Comparison of ENCODE assay signal across 30 mouse cellular contexts in genomic region chr6:114440302-114440701, GRCm38 (mm10). TPM values are rescaled to one million over a fixed set of nuclear protein-coding genes. Genes with fewer than 3 reads are reported as not detected.
A peak's percentile ranks its signal among the peaks of the same experiment; 100 is the strongest.
DNase-seq lines count a peak whose midpoint lies in the region; ATAC-seq and TF ChIP-seq lines count a peak whose summit lies in the region.
"Had no signal": no experiment of that assay in that cellular context is flagged by ENCODE, and none has a peak within 500 bp of the region (broad histone marks: within the 10 kb centered on the region; RNA-seq: fewer than 3 reads in every experiment).

No protein-coding gene starts in this region.

- H3K4me3 ChIP-seq in heart, adult 2 months, result no peak overlapping the region
- H3K4me3 ChIP-seq in lung, postnatal 0 days (ENCODE audit: low read depth, low read length), result no peak overlapping the region
- no peak overlapping the region for H3K4me3 ChIP-seq in lung, adult 2 months (replicated peaks; ENCODE audit: extremely low read depth, low read depth, low read length)
- H3K4me3 ChIP-seq in ES-Bruce4 (ENCODE audit: low read depth, low read length), result no peak overlapping the region
- H3K4me3 ChIP-seq: embryonic facial prominence, embryonic 12.5 days; erythroblast, embryonic 14.5 days; hindbrain, embryonic 12.5 days; left cerebral cortex, adult 2 months; limb, embryonic 10.5 days; neural tube, embryonic 12.5 days had no signal

- no peak overlapping the region for H3K4me2 ChIP-seq in lung, postnatal 0 days (replicated peaks; ENCODE audit: low read depth, low read length)
- H3K4me2 ChIP-seq: embryonic facial prominence, embryonic 12.5 days; hindbrain, embryonic 12.5 days; midbrain, embryonic 11.5 days; neural tube, embryonic 12.5 days had no signal

- H3K4me1 ChIP-seq in heart, adult 2 months (ENCODE audit: control insufficient read depth, insufficient read depth, low read length), result no peaks in the 10 kb centered on the region
- H3K4me1 ChIP-seq in lung, postnatal 0 days (ENCODE audit: insufficient read depth, low read depth, low read length), result no peaks in the 10 kb centered on the region
- no peaks in the 10 kb centered on the region for H3K4me1 ChIP-seq in lung, adult 2 months (ENCODE audit: control insufficient read depth, insufficient read depth, low read length)
- no peaks in the 10 kb centered on the region for H3K4me1 ChIP-seq in ES-Bruce4 (ENCODE audit: control insufficient read depth, insufficient read depth, low read length)
- H3K4me1 ChIP-seq: embryonic facial prominence, embryonic 12.5 days; limb, embryonic 10.5 days; neural tube, embryonic 12.5 days had no signal

- peak; percentile 11; the same call in 1 of the 2 replicates for TF ChIP-seq CTCF in heart, adult 2 months (IDR thresholded peaks at IDR 0.05)
- TF ChIP-seq CTCF in lung, postnatal 0 days (IDR thresholded peaks at IDR 0.05), result peak; percentile 16; the same call in 1 of the 2 replicates
- no peak for TF ChIP-seq CTCF in lung, adult 2 months (IDR thresholded peaks at IDR 0.05; ENCODE audit: insufficient read depth, low read length)
- TF ChIP-seq CTCF in ES-Bruce4 (IDR thresholded peaks at IDR 0.05; ENCODE audit: low read depth, low read length), result peak; percentile 21
- peak; percentile 30; the same call in 1 of the 2 replicates for TF ChIP-seq CTCF in brain, embryonic 14.5 days (IDR thresholded peaks at IDR 0.05; ENCODE audit: borderline replicate concordance, extremely low read depth, insufficient read depth, insufficient read length)

- WGBS in heart, adult 2 months, result 34% methylated on average over 2 of the region's 2 CpGs
- WGBS in lung, postnatal 0 days, result 51% methylated on average over 2 of the region's 2 CpGs
- 58% methylated on average over 2 of the region's 2 CpGs for WGBS in lung, adult 2 months

- no peak for TF ChIP-seq POLR2A in heart, adult 2 months (IDR thresholded peaks at IDR 0.05; ENCODE audit: insufficient read depth, low read depth, low read length)
- no peak for TF ChIP-seq POLR2A in lung, adult 2 months (IDR thresholded peaks at IDR 0.05; ENCODE audit: borderline replicate concordance, extremely low read depth, low read depth, low read length)
- TF ChIP-seq POLR2A in ES-Bruce4 (IDR thresholded peaks at IDR 0.05; ENCODE audit: insufficient read depth, low read length), result no peak
- no peak for TF ChIP-seq POLR2A in brain, embryonic 14.5 days (IDR thresholded peaks at IDR 0.05; ENCODE audit: borderline replicate concordance, extremely low read depth, insufficient read depth, insufficient read length, poor library complexity, severe bottlenecking)

- H3K79me2 ChIP-seq in heart, adult 2 months (replicated peaks; ENCODE audit: control insufficient read depth, insufficient read depth, low read length), result no peaks in the 10 kb centered on the region

- no peak overlapping the region for H3K9ac ChIP-seq in heart, adult 2 months (ENCODE audit: low read depth, low read length)
- no peak overlapping the region for H3K9ac ChIP-seq in lung, postnatal 0 days (replicated peaks; ENCODE audit: low read depth)
- H3K9ac ChIP-seq in ES-Bruce4 (ENCODE audit: low read depth, poor library complexity, severe bottlenecking), result no peak overlapping the region
- H3K9ac ChIP-seq: embryonic facial prominence, embryonic 12.5 days; hindbrain, embryonic 12.5 days; liver, postnatal 0 days; neural tube, embryonic 12.5 days had no signal

- no peak for ATAC-seq in lung, postnatal 0 days
- ATAC-seq: activated CD4-positive, CD25-positive, alpha-beta regulatory T cell, adult 4 months; forebrain, embryonic 14.5 days; liver, postnatal 0 days had no signal

- no peaks in the 10 kb centered on the region for H3K27me3 ChIP-seq in heart, adult 2 months (ENCODE audit: control insufficient read depth, insufficient read depth, low read length)
- H3K27me3 ChIP-seq in lung, postnatal 0 days (replicated peaks; ENCODE audit: insufficient read depth, low read length), result peaks cover 3% of the 10 kb centered on the region; the same call in 1 of the 2 replicates
- no peaks in the 10 kb centered on the region for H3K27me3 ChIP-seq in ES-Bruce4 (ENCODE audit: control insufficient read depth, insufficient read depth, low read length, poor library complexity, severe bottlenecking)
- H3K27me3 ChIP-seq: embryonic facial prominence, embryonic 12.5 days; hindbrain, embryonic 12.5 days; neural tube, embryonic 12.5 days had no signal

- intact Hi-C loops in heart, adult 2 months (cut with DNase I), result no loop called here

- H3K36me3 ChIP-seq in heart, adult 2 months (ENCODE audit: control insufficient read depth, insufficient read depth, low read length), result no peaks in the 10 kb centered on the region
- no peaks in the 10 kb centered on the region for H3K36me3 ChIP-seq in lung, postnatal 0 days (ENCODE audit: insufficient read depth, low read length)
- H3K36me3 ChIP-seq in ES-Bruce4 (ENCODE audit: control insufficient read depth, insufficient read depth, low read length, poor library complexity, severe bottlenecking), result no peaks in the 10 kb centered on the region
- H3K36me3 ChIP-seq: embryonic facial prominence, embryonic 12.5 days; hindbrain, embryonic 12.5 days; limb, embryonic 10.5 days; neural tube, embryonic 12.5 days had no signal

- no peak for DNase-seq in heart, adult 2 months
- DNase-seq in heart, postnatal 4 days, result no peak
- DNase-seq in lung, postnatal 0 days (ENCODE audit: low spot score), result no peak
- DNase-seq in lung, adult 2 months, result no peak
- no peak for DNase-seq in brain, embryonic 14.5 days (ENCODE audit: low read depth)
- no peak for DNase-seq in urinary bladder, postnatal 4 days (ENCODE audit: low spot score in 2 of 2)
- DNase-seq in left cerebral cortex, adult 9 months (ENCODE audit: low spot score in 2 of 2), result no peak
- DNase-seq: adrenal gland, postnatal 36 days; cerebellum, adult 18-20 months; cerebellum, postnatal 25 days; gastrocnemius, postnatal 36 days; kidney, adult 11 months; kidney, postnatal 10 days; liver, postnatal 0 days; lung, postnatal 4 days; right cerebral cortex, postnatal 14 days; spleen, adult 18-20 months had no signal

- TF ChIP-seq EP300 in heart, adult 2 months (IDR thresholded peaks at IDR 0.05; ENCODE audit: insufficient read depth, low read depth, low read length), result no peak
- no peak for TF ChIP-seq EP300 in lung, postnatal 0 days (IDR thresholded peaks at IDR 0.05)
- TF ChIP-seq EP300 in ES-Bruce4 (IDR thresholded peaks at IDR 0.05; ENCODE audit: insufficient read depth, low read depth, low read length), result no peak

- no peak overlapping the region for H3K27ac ChIP-seq in heart, adult 2 months
- H3K27ac ChIP-seq in lung, postnatal 0 days (ENCODE audit: low read length), result no peak overlapping the region
- no peak overlapping the region for H3K27ac ChIP-seq in ES-Bruce4 (ENCODE audit: insufficient read depth, low read length)
- H3K27ac ChIP-seq: embryonic facial prominence, embryonic 12.5 days; hindbrain, embryonic 12.5 days; left cerebral cortex, adult 2 months; limb, embryonic 10.5 days; neural tube, embryonic 12.5 days had no signal

- no peaks in the 10 kb centered on the region for H3K9me3 ChIP-seq in lung, postnatal 0 days (ENCODE audit: low read length)
- no peaks in the 10 kb centered on the region for H3K9me3 ChIP-seq in ES-Bruce4 (replicated peaks; ENCODE audit: control insufficient read depth, insufficient read depth, low read length, poor library complexity, severe bottlenecking)
- H3K9me3 ChIP-seq: embryonic facial prominence, embryonic 12.5 days; limb, embryonic 10.5 days had no signal

RNA-seq across cellular contexts. Expression of gene Hrh1, which starts 42.6 kb away (rescaled TPM):
- under 1 TPM; 0.36 to 0.47 TPM for total RNA-seq in heart, adult 2 months (2021)
- 0.20 and 0.41 TPM in 2 replicates for polyA plus RNA-seq in heart, adult 2 months (2012; rRNA removed)
- total RNA-seq in heart, postnatal 4 days (2021), result under 1 TPM; 0.14 TPM
- polyA plus RNA-seq in lung, postnatal 0 days (2015; fragmentation: Nextera tagmentation; extraction: Ambion mirVana), result 0.05 and 0.19 TPM in 2 replicates
- polyA plus RNA-seq in lung, adult 2 months (2012; rRNA removed), result 0.32 and 0.66 TPM in 2 replicates
- polyA plus RNA-seq in ES-Bruce4 (2011; ENCODE audit: insufficient read depth, insufficient read length, low read depth, missing spikeins), result 1.8 and 1.9 TPM in 2 replicates
- 0.42 and 0.50 TPM in 2 replicates for polyA plus RNA-seq in brain, embryonic 14.5 days (2012; rRNA removed)
- total RNA-seq: CH12.LX; liver, adult 2 months had no signal
- polyA plus RNA-seq: activated CD4-positive, CD25-positive, alpha-beta regulatory T cell, adult 4 months; heart, embryonic 16.5 days; limb, embryonic 10.5 days; liver, postnatal 0 days had no signal
